Mouse (Mus musculus): Measurements from ENCODE around the gene Ap3m1.

DNA sequence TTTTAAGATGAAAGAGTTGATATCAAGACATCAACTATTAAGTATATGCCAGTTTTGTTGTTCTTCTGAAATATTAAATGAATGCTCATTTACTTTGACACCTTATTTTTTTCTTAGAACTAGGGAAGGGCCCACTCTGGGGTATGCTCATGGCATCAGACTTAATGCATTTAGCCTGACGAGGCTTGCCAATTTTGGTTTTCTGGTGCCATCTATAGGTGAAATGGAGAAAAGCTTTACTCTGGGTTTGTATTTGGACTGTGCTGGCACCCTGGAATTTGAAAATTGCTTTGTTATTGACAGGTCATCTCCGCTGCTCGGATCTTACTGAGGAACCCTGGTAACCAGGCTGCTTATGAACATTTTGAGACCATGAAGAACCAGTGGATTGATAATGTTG, 33.3 kb downstream of the Ap3m1 start:
- no peak for TF ChIP-seq GATA1 (IDR thresholded peaks at IDR 0.05; ENCODE audit: borderline replicate concordance, low read length)
- no peak for TF ChIP-seq FLI1 (IDR thresholded peaks at IDR 0.05; ENCODE audit: low read length)

All from megakaryocyte, embryonic 14.5 days (primary cell).